Mouse (Mus musculus) bone marrow, adult 2 months (tissue): ENCODE measurements around the gene Dapp1. TPM values are rescaled to one million over a fixed set of nuclear protein-coding genes. Genes with fewer than 3 reads are reported as not detected.

ENCODE experiments used
- H3K27ac ChIP-seq: fragments of 200-500 bp; 2 replicates; pipeline ENCODE4 v1.5.1; 2012; ENCODE audit warnings: low read depth, mild to moderate bottlenecking, control low read depth, inconsistent platforms, low read length; ENCODE audit not compliant: control insufficient read depth, poor library complexity, insufficient read depth
- H3K4me1 ChIP-seq: fragments of 200-500 bp; 2 replicates; pipeline ENCODE4 v1.6.1; 2011; ENCODE audit warnings: low read length; ENCODE audit not compliant: control insufficient read depth, insufficient read depth
- H3K4me3 ChIP-seq: fragments of 200-500 bp; replicated peaks from 2 replicates; pipeline ENCODE3; 2011; ENCODE audit warnings: mild to moderate bottlenecking, low read depth, low read length, control low read depth; ENCODE audit not compliant: control insufficient read depth
- CTCF ChIP-seq: fragments of 200-500 bp; IDR thresholded peaks from 2 replicates; pipeline ENCODE4 v1.5.1; 2011; ENCODE audit warnings: low read length, control low read depth; ENCODE audit not compliant: control insufficient read depth, insufficient read depth
- POLR2A ChIP-seq: fragments of 200-500 bp; IDR thresholded peaks from 2 replicates; pipeline ENCODE4 v1.6.1; 2011; ENCODE audit warnings: low read depth, mild to moderate bottlenecking, control low read depth, low read length, borderline replicate concordance; ENCODE audit not compliant: control insufficient read depth
- WGBS: fragments of 180-500 bp; shearing (Covaris S2); methylation state at CpG from one replicate; pipeline ENCODE4 v1.1.7; 2018; 5-methylcytosine and 5-hydroxymethylcytosine counted together
- polyA plus RNA-seq: library from polyadenylated mRNA; stranded (reverse); fragments of >200 nt; gene quantifications from 2 replicates; pipeline ENCODE4 v1.2.4, GENCODE M21; 2011; ENCODE audit warnings: low replicate concordance; ENCODE audit not compliant: missing spikeins, insufficient read depth, insufficient read length

Gene Dapp1
- polyA plus RNA-seq, 1 experiment, result 64.2 TPM

GRCm38 (mm10) chr3:137933986-137934385, 47.4 kb downstream of the Dapp1 start:
- H3K4me3 ChIP-seq, result no peak overlapping the region
- no peak overlapping the region for H3K27ac ChIP-seq
- no peaks in the 10 kb centered on the region; the same call in 1 of the 2 replicates for H3K4me1 ChIP-seq
- WGBS, result 72% methylated on average over 3 of the region's 3 CpGs
- TF ChIP-seq POLR2A (no peak), CTCF (no peak)

GRCm38 (mm10) chr3:137932748-137933147, 48.6 kb downstream of the Dapp1 start:
- no peak overlapping the region for H3K4me3 ChIP-seq
- TF ChIP-seq POLR2A (no peak), CTCF (no peak)
- H3K4me1 ChIP-seq, result no peaks in the 10 kb centered on the region; the same call in 1 of the 2 replicates
- 71% methylated on average over 7 of the region's 7 CpGs for WGBS
- H3K27ac ChIP-seq, result no peak overlapping the region

- TF ChIP-seq CTCF, result no peak
- no peak for TF ChIP-seq POLR2A
- Histone ChIP-seq H3K4me3 (no peak overlapping the region), H3K27ac (no peak overlapping the region), H3K4me1 (no peaks in the 10 kb centered on the region)
- WGBS, result 67% methylated on average over 3 of the region's 3 CpGs
These were observed 51.4 kb downstream of the Dapp1 start for GRCm38 (mm10) chr3:137929940-137930339.

- WGBS, result 87% methylated on average over 4 of the region's 4 CpGs
- TF ChIP-seq CTCF (no peak), POLR2A (no peak)
- Histone ChIP-seq H3K4me1 (no peaks in the 10 kb centered on the region), H3K27ac (no peak overlapping the region), H3K4me3 (no peak overlapping the region)
These were observed 54.3 kb downstream of the Dapp1 start for GRCm38 (mm10) chr3:137927010-137927409.

- TF ChIP-seq CTCF (no peak), POLR2A (no peak)
- no peaks in the 10 kb centered on the region; the same call in 1 of the 2 replicates for H3K4me1 ChIP-seq
- H3K4me3 ChIP-seq, result no peak overlapping the region
- WGBS, result 76% methylated on average over 4 of the region's 4 CpGs
- H3K27ac ChIP-seq, result no peak overlapping the region
These were observed 60.8 kb downstream of the Dapp1 start for GRCm38 (mm10) chr3:137920594-137920993.

GRCm38 (mm10) chr3:137919398-137919797, 61.9 kb downstream of the Dapp1 start:
- 88% methylated on average over 7 of the region's 7 CpGs for WGBS
- H3K4me1 ChIP-seq, result no peaks in the 10 kb centered on the region; the same call in 1 of the 2 replicates
- H3K27ac ChIP-seq, result no peak overlapping the region
- TF ChIP-seq POLR2A, result no peak
- TF ChIP-seq CTCF, result no peak
- peak overlapping the region; percentile 90 for H3K4me3 ChIP-seq

- WGBS, result 19% methylated on average over 6 of the region's 6 CpGs
- H3K4me1 ChIP-seq, result no peaks in the 10 kb centered on the region; the same call in 1 of the 2 replicates
- peak overlapping the region; percentile 90 for H3K4me3 ChIP-seq
- H3K27ac ChIP-seq, result peak overlapping the region; percentile 78
- no peak for TF ChIP-seq CTCF
- TF ChIP-seq POLR2A, result no peak
These were observed 62.4 kb downstream of the Dapp1 start for GRCm38 (mm10) chr3:137918932-137919311.

- TF ChIP-seq CTCF, result no peak
- peak; percentile 64; the same call in 1 of the 2 replicates for TF ChIP-seq POLR2A
- Histone ChIP-seq H3K4me3 (peak within 1 kb of the TSS; percentile 90), H3K4me1 (no peaks in the 10 kb centered on the region; the same call in 1 of the 2 replicates), H3K27ac (peak within 1 kb of the TSS; percentile 78)
- WGBS, result under 1% methylated on average over 47 of the region's 47 CpGs
These were observed 63.0 kb downstream of the Dapp1 start, which contains the start of gene Lamtor3 for GRCm38 (mm10) chr3:137918172-137918931. Gene Lamtor3 (plus strand): TSS chr3:137918506.
